Mouse (Mus musculus) right cerebral cortex, postnatal 36 days (tissue): ENCODE data around the gene Eif5a.
"Not testable (repeated sequence)": the region's sequence is repeated elsewhere in the genome, so short reads cannot be mapped to it uniquely, and the experiment has no call there.

Experiments used
- DNase-seq, 2 experiments: peaks; one replicate each; pipeline ENCODE4 v3.0.0; 2022; ENCODE audit warnings: low spot score in 2 of 2, mixed read lengths in 1 of 2

Gene Eif5a

DNA sequence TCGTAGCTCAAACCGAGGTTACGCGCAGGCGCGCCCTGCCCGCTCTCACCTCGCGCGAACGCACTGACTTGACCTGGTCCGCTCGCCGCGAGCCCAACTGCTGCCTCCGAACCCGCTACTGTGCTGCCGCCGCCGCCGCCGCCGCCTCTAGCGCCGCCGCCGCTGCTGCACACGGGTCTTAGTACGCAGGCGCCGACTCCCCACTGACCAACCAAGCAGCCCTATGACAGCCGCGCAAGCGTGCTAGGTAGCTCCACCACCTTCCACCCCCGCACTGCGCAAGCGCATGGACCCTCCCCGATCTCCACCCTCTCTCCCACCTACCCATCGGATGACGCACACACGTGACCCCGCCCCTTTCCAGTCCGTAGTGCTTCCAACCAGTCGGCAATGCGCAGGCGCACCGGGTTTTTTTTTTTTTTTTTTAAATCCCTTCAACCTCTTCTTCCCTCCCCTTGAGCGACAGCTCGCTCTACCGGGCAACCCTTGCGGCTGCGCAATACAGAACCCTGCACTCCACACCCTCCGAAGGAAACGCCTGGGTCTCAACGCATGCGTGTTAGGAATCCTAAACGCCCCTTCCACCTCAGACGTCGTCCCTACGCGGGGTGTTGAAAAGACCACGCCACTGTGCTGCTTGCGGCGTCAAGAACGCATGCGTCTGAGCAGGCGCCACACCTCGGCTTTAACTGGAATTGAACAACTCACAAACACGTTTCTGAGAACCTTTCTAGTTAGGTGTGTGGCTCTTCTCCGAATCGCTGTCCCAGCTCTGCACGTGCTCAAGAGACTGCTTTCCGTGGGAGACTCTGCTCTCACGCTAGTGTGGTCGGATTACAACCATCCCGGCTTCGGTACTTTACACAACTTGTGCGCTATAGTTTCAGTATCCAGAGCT, at the start of gene Eif5a:
Eif5a (minus strand) TSS at position 845 of the 898 bp plus-strand sequence.
- peak; percentile 100 for DNase-seq

DNA sequence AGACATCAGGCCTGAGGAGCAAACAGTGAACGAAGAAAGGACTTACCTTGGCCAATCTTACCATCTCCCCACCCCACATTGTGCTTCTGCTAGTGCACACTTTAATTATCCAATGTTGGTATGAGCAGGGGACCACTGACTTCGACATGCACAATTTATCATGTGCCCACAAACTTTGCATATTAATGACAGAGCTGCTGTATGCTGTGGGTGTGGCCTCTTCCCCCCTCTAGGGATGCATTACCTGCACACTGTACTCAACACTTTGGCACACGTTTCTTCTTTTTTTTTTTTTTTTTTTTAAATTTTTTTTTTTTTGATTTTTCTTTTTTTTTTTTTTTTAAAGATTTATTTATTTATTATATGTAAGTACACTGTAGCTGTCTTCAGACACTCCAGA, 49.0 kb upstream of the Eif5a start:
- DNase-seq = no peak

DNA sequence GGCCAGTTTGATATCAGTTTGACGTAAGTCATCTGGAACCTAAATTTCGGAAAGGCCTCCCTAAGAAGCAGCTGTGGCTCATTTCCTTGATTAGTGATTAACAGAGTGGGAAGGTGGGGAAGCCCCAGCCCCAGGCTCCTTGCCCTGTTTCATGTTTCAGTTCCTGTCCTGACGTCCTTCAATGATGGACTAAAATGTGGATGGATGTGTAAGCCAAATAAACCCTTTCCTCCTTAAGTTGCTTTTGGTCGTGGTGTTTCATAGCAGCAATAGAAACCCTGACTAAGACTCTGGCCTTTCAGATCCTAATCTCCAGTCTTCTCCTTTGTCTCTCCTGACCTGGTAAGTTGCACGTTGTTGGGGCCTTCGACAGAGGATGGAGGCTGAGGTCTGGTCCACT, 48.5 kb upstream of the Eif5a start:
- no peak for DNase-seq

DNA sequence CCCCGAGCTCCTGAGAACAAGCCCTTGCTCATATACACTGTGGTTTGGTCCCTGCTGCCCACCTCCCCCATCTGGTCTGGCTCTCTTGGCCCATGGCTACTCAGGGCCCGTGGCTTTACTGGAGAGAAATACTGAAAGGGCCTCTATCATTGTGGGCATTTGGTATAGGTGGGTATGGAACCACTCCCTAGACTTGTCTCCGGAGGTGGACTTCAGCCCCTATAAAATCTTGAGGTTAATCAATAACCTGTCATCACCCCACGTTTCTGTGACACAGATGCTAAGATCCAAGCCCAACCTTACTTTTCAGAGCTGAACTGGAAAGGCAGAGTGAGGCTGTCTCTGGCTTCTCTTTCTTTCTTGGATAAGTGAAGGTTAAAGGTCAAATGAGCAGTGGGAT, 47.0 kb upstream of the Eif5a start:
- no peak for DNase-seq

DNA sequence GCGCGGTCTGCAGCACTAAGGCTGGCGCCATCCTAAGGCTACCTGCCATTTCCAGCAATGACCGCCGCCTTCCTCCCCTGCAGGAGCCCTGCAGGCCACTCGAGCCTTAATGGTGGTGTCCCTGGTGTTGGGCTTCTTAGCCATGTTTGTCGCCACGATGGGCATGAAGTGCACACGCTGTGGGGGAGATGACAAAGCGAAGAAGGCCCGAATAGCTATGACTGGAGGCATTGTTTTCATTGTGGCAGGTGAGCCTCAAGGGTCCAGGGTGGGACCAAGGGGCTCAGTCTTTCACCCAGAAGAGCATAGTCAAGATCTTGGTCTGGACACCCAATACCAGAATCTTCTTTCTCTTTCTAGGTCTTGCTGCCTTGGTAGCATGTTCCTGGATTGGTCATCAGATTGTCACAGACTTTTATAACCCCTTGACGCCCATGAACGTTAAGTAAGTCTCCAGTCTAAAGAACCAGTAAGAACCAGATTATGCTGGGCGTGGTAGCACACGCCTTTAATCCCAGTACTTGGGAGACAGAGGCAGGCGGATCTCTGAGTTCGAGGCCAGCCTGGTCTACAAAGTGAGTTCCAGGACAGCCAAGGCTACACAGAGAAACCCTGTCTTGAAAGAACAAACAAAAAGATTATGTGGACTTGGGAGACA, 45.2 kb upstream of the Eif5a start:
- DNase-seq = no peak

DNA sequence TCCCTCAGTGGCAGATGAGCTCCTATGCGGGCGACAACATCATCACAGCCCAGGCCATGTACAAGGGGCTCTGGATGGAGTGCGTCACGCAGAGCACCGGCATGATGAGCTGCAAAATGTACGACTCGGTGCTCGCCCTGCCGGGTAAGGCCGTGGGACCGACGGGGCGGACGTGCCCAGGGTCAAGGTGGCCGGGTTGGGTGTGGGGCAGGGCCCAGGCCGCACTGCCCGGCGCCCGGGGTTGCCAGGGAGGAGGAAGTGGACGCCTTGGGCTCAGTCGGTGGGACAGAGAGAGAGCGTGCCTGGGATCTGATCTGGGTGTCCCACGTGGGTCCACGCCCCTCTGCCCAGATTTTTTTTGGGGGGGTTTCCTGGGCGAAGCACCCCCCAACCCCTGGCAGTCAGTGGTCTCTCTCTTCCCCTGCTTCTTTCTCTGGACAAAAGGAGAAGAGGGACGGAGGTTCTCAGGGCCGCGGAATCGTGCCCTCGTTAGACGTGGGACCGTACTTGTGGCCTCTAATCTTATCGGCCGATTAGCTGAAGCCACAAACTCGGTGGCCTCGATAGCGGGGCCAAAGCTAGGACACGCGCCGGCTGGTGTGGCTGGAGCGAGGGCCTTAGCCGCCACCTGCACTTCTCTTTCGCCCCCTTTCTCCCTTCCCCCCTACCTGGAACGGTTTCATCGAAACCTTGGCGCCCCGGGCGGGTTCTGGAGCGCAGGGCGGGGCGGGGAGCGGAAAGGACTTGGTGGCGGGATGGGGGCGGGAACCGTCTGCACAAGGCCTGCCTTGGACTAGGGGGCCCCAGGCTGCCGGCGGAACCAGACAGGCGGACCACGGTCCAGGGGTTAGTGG, 44.5 kb upstream of the Eif5a start:
- no peak for DNase-seq

DNA sequence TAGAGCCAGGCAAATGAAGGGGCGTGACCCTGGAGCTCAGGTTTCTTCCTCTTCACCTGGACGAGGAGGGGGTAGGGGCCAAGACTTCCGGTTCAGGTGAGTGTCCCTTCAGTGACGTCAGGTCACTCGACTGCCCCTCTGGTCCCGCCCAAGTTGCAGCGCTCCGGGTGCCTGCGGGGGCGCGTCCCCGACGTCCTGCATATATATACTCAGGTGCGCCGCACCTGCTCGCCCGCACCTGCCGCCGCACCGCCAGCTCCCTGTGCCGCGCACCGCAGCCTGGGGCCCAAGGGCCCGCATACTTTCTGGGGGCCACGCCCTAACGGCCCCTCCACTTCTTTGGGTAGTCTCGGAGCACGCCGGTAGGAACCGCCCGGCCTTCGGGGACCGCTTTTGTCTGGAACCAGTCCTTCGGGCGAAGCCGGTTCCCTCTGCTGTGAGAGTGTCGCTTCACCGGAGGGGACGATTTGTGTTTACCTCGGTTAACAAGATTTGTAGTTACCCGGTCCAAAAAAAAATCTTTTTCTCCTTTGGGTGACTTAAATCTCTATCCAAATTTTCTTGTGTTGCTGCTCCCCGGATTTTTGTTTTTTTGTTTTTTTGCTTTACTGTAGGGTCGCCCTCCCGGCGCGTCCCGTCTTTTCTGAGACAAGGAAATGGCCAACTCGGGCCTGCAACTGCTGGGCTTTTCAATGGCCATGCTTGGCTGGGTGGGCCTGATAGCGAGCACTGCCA, 43.7 kb upstream of the Eif5a start:
- DNase-seq = no peak

DNA sequence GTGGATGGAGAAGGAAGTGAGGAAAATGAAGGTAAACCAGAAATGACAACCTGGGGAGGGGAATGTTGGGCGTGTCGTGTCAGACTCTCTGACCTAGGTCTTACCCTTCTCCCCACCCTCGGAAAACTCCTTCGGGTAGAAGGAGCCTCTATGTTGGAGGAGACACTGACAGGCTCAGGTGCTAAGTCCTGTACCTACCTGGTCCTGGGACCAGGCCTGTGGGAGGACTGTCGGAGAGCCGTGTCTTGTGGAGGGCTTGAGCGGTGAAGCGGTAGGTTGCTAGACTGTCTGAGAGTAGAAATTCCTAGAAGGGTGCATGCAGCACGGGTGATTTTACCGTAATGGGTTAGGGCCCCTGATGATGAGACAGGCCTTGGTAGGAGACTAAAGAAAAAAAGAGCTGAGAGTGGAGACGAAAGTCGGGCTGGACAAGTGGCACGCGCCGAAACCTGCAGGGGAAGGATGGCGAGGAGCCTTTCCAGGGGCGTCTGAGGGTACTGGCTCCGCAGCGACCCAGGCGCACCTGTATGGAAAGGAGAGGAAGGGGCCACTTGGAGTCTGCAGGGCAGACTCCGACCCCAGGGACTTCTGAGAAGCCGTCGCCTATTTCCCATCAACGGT, 43.0 kb upstream of the Eif5a start, which contains the start of gene Cldn7:
Cldn7 (plus strand) TSS at position 130 of the 621 bp plus-strand sequence.
- no peak for DNase-seq

DNA sequence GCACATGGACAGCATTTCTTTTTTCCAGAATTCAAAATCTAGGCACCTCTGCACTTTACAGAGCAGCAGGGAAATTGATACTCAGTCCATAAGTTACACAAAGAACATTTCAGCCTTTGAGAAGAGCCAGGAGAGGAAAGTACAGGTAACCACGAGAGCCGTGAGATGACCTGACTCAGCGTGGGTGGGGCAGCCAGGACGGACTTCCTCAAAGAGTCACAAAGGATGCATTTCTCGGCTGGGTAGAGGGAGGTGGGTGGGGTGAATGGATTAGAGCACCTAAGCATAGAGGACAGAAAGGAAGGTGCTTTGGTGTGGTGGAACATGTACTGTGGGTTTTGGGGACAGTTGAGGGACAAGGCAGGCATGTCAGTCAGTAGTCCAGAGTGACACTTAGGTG, 40.1 kb upstream of the Eif5a start:
- no peak for DNase-seq

DNA sequence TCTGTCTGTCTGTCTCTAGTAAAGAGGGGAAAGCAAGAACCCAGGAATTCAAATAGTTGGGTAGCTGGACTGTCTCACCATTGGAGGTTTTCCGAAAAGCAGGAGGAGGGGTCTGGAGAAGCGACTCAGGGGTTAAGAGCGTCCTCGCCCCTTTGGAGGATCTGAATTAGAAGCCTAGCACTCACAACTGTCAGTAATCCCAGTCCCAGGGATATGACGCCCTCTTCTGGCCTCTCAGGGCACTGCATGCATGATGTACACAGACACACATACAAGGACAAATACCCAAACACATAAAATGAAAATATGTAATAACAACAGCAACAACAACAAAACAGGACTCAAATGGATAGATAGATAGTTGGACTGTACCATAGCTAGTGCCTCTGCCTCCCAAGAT, 38.9 kb upstream of the Eif5a start:
- DNase-seq = no peak

DNA sequence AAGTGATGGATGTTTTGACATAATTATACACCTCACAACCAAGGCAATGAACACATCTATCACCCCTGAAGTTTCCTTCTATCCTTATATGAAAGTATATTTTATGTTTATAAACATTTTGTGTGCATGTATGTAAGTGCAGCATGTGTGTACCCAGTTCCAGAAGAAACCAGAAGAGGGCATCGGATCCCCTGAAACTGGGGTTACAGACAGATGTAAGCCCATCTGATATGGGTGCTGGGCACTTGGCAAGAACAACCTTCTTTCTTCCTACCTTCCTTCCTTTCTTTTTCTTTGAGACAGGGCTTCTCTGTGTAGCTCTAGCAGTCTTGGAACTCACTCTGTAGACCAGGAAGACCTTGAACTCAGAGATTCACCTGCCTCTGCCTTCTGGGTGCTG, 34.5 kb upstream of the Eif5a start:
- no peak for DNase-seq

DNA sequence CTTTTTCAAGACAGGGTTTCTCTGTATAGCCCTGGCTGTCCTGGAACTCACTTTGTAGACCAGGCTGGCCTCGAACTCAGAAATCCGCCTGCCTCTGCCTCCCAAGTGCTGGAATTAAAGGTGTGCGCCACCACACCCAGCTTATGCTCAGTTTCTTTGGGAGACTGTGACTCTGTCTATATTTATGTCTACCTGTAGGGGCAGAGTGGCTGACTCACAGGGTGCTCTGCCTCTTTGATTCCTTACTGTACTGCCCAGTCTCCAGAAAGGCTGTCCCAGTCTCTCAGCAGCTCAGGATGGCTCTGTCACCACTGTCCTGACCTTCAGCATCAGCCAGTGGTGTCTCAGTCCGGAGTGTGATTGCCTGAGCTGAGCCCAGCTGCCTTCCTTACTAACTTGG, 33.9 kb upstream of the Eif5a start:
- DNase-seq = not testable (repeated sequence)

DNA sequence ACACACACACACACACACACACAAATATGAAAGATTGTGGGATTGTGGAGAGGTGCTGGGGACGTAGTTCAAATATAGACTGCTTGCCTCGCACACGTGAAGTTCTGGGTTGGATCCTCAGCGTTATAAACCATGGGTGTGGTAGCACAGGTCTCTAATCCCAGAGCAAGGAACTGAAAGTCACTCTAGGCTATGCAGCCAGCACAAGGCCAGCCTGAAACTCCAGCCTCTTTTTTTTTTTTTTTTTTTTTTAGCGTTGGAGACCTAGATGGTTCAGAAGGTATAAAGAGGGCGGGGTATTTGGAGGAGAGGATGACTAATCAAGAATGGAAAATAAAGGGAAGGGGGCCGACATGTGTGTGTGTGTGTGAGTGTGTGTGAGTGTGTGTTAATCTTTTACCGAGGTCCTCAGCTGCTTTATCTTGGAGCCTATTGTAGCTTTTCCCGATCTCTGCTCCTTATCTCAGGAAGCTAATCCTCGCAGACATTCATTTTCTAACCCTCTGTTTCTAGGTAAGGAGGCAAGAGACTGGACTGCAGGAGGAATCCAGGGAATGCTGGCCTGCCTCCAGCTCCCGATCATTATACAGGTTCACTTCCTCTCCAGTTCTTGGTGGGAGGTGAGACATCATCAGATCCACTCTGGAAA, 31.6 kb upstream of the Eif5a start:
- DNase-seq = no peak

DNA sequence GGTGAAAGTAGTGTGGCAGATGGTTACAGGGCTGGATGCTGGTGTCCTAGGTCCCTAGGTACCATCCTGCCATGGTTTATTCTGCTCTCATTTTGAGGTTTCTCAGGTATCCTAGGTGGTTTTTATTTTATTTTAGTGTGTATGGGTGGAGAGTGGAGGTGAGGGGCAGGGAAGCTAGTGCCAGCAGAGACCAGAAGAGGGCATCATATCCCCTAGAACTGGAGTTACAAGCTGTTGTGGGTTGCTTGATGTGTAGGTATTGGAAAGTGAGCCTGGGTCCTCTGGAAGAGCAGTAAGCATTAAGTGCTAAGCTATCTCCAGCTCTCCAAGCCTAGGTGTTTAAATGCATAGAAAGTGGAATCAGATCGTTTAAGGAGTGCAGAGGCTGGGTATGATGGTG, 30.5 kb upstream of the Eif5a start:
- no peak for DNase-seq

DNA sequence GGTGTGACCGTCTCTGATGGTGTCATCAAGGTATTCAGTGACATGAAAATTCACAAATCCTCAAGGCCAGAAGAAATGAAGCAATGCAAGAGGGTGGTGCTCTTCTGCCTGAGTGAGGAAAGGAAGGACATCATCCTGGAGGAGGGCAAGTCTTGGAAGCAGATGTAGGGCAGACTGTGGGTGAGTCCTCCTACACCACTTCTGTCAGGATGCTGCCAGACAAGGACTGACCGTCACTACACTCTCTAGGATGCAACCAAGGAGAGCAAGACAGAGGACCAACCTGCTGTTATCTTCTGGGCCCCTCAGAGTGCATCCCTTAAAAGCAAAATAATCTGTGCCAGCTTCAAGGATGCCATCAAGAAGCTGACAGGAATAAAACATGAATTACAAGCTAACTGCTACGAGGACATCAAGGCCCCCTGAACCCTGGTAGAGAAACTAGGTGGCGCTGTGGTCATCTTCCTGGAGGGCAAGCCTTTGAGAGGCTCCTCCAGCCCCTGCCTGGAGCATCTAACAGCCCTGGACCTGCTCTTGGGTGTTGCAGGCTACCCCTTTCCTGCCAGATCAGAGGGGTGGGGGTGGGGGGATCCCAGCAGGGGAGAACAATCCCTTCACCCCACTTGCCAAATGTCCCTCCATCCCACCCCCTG, 29.2 kb upstream of the Eif5a start:
- DNase-seq = no peak

DNA sequence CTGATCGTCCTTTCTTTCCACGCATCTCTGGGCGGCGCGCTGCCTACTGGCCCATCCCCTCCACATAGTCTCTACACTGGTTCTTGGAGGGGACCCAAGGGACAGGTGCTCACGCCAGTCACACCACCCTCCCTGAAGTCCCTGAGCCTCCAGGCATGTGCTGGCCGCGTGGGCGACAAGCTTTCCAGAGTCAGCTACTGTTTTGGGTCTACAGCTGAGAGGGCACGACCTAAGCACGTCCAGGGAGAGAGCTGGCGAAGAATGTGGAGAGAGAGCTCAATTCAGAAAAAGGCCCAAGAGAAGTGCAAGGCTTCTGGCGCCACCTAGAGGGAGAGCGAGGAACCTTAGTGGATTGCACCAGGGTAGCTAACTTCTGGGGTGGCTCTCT, 27.0 kb upstream of the Eif5a start:
- no peak for DNase-seq

DNA sequence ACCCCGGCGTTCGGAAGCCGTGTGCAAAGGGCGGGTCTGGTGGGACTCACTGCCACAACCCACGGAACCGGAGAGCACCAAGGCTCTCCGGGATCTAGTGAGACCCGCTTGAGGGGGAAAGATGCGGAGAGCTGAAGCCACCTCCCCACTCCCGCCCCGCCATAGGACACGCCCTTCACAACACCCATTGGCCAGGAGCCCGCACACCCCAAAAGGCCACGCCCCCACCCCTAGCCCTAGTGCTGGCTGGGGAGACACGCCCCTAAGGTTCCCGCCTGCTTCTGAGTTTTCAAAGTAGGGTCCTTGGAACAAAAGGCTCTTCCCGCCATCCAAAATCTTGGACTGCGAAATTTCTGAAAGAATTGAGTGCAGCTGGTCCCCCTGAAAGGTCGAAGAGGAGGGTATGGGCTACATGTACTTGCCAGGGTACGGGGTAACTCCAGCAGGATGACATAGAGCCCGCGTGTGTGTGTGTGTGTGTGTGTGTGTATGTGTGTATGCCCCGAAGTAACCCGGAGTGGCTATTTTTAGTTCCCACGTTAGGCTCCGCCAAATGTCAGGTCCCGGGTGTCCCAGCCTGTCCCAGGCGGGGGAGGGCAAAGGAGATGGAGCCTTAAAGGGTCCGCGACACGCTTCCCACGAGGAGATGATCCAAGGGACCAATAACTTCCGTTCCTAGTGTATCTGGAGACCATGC, 26.5 kb upstream of the Eif5a start, which contains the start of gene Slc2a4:
Slc2a4 (minus strand) TSS at position 123 of the 697 bp plus-strand sequence.
- DNase-seq = no peak

DNA sequence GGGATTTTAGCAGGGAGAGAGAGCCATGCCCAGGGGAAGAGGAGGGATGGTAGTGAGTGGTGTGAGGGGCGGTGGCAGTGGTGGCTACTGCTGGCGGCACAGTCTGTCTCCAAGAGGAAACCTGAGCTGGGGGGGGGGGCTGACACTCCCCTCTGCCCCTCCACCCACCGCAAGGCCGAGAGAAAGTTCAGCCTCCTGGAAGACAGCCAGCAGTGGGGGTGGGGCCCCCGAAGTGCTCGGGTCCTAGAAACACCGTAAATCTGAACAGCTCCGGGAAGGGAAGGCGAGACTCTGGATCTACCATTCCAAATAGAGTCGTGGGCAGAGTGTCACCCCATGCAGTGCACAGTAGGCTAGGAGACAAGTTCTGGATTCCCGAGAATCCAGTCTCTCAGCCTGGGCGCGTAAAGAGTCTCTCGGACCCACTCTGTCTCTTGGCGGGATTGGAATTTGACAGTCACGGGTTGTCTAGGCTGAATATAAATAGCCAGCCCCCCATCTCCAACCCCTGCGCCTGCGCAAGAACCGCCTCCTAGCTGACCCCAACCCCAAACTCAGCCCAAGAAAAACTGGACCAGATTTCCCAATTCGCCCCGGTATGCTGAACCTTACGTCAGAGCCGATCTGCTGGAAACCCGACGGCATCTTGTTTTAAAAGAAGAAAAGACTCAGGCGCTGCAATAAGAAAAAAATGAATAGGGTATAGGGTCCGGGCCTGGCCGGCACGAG, 25.7 kb upstream of the Eif5a start:
- DNase-seq = no peak
